Mouse (Mus musculus): Measurements from ENCODE around the gene Sipa1l2. TPM values are rescaled to one million over a fixed set of nuclear protein-coding genes. Genes with fewer than 3 reads are reported as not detected.

Gene Sipa1l2
- total RNA-seq (2014; fragmentation: Nextera tagmentation) (not detected in 2 replicates), total RNA-seq (2017) (0.05 and 0.06 TPM in 2 replicates), polyA plus RNA-seq (2012) (not detected in 2 replicates)

DNA sequence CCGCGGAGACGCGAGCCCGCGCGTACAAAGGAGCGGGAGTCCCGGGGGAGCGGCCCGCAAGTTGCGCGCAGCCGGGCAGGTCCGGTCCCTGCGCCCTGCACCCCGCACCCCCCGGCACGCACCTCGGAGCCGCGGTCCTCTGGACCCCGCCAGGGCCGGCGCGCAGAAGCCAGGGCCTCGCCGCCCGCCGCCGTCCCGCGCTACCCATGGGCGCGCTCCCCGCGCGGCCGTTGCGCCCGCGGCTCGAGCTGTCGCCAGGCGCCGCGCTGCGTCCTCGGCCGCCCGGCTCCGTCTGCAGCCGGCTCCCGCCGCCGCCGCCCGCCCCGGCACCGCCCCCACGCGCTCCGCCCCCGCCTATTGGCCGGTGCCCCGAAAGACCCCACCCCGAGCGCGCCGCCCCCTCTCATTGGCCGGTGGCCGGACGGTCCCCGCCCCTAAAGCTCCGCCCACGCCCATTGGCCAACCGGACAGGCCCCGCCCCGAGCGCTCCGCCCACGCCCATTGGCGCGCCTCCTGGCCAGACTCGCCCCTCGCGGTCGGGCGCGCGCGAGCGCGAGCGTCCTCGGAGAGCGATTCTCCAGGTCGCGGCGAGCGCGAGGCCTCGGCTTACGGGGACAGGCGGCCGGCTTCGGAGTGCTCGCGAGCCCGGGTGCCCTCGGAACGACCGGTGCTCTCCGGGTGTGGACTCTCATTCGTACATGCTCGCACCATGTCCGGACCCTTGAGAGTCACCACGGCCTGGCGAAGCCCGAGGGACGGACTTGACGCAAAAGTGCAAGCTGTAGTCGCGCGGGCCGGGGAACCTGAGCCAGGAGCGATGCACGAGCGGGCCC, at the start of gene Sipa1l2:
Gene Sipa1l2, minus strand, starts transcription at position 276 of the 833 bp plus-strand sequence.
- H3K4me3 ChIP-seq (ENCODE audit: low read depth, low read length) = peak within 1 kb of the TSS; percentile 9; the same call in 1 of the 2 replicates
- no peak for TF ChIP-seq GATA1 (IDR thresholded peaks at IDR 0.05; ENCODE audit: borderline replicate concordance, low read length)
- no peak for TF ChIP-seq POLR2AphosphoS5 (IDR thresholded peaks at IDR 0.05; ENCODE audit: insufficient replicate concordance, low read depth, low read length)
- TF ChIP-seq TAL1 (conservative IDR thresholded peaks at IDR 0.05; ENCODE audit: low read depth, low read length) = no peak
- TF ChIP-seq CTCF (IDR thresholded peaks at IDR 0.05; ENCODE audit: low read depth, low read length) = no peak
- no peak for TF ChIP-seq GATA2 (IDR thresholded peaks at IDR 0.05; ENCODE audit: borderline replicate concordance, low read depth, low read length)
- H3K4me1 ChIP-seq (ENCODE audit: insufficient read depth, low read depth, low read length) = no peaks in the 10 kb centered on the region
- no peak for ATAC-seq (ENCODE audit: extremely low read depth, insufficient number of reproducible peaks, low FRiP score, poor library complexity, severe bottlenecking)
- DNase-seq (ENCODE audit: low spot score) = no peak
- H3K27me3 ChIP-seq (ENCODE audit: insufficient read depth, low read length) = no peaks in the 10 kb centered on the region
- peaks cover 75% of the 10 kb centered on the region for H3K9me3 ChIP-seq (replicated peaks)
- no peaks in the 10 kb centered on the region for H3K36me3 ChIP-seq (replicated peaks)

DNA sequence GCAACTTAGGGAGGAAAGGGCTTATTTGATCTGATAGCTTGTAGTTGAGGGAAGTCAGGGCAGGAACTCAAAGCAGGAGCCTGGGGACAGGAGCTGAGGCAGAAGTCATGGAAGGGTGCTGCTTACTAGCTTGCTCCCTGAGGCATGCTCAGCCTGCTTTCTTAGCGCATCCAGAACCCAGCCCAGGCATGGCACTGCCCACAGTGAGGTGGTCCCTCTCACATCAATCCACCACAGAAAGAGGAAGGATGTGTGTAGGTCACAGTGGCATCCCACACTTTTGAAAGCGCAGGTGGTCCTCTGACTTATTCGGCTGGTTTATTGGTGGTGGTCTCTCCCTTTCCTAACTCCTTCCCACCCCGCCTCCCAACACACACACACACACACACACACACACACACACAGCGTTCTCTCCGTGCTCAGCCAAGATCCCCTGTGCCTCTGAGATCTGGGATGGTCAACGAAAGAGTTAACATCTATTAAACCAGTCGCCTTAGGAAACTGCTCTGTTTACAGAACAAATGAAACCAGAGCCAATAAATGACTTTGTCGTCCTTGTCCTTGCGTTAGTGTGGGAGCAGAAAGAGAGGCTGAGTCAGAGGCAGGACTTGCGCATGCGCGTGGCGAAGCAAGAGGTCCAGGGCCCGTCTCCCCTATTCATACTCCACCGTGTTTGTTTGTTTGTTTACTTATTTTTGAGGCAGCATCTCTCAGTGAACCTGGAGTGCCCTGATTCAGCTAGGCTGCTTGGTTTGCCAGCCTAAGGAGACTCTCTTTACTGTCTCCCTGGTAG, 49.1 kb upstream of the Sipa1l2 start:
- Histone ChIP-seq H3K36me3 (replicated peaks) (no peaks in the 10 kb centered on the region), H3K4me3 (ENCODE audit: low read depth, low read length) (no peak overlapping the region), H3K4me1 (ENCODE audit: insufficient read depth, low read depth, low read length) (no peaks in the 10 kb centered on the region), H3K9me3 (replicated peaks) (peaks cover 96% of the 10 kb centered on the region), H3K27me3 (ENCODE audit: insufficient read depth, low read length) (no peaks in the 10 kb centered on the region)
- no peak for DNase-seq (ENCODE audit: low spot score)
- no peak for TF ChIP-seq TAL1 (conservative IDR thresholded peaks at IDR 0.05; ENCODE audit: low read depth, low read length)
- no peak for TF ChIP-seq GATA2 (IDR thresholded peaks at IDR 0.05; ENCODE audit: borderline replicate concordance, low read depth, low read length)
- ATAC-seq (ENCODE audit: extremely low read depth, insufficient number of reproducible peaks, low FRiP score, poor library complexity, severe bottlenecking) = no peak

DNA sequence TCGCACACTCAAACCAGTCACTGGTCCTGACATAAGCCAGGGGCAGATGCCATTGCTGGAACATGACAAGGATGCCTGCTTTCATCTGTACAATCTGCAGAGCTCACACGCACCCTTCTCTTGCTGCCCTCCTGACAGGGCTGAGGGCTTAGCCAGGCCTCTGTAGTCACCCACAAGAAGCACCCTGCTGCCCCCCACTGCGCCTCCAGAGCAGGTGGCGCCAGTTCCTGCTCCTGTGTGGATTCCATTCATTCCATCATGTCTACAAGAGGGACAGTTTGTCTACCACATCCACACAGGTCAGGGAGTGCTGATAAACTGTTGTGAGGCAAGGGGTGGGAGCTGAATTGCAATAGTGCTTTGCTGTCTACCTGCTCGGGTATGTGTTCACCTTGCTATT, 47.3 kb upstream of the Sipa1l2 start:
- H3K4me3 ChIP-seq (ENCODE audit: low read depth, low read length) = no peak overlapping the region
- no peak for TF ChIP-seq GATA1 (IDR thresholded peaks at IDR 0.05; ENCODE audit: borderline replicate concordance, low read length)
- TF ChIP-seq CTCF (IDR thresholded peaks at IDR 0.05; ENCODE audit: low read depth, low read length) = no peak
- no peaks in the 10 kb centered on the region for H3K36me3 ChIP-seq (replicated peaks)
- ATAC-seq (ENCODE audit: extremely low read depth, insufficient number of reproducible peaks, low FRiP score, poor library complexity, severe bottlenecking) (no peak), DNase-seq (ENCODE audit: low spot score) (no peak)
- no peaks in the 10 kb centered on the region for H3K27me3 ChIP-seq (ENCODE audit: insufficient read depth, low read length)
- H3K4me1 ChIP-seq (ENCODE audit: insufficient read depth, low read depth, low read length) = no peaks in the 10 kb centered on the region
- H3K9me3 ChIP-seq (replicated peaks) = peaks cover 93% of the 10 kb centered on the region

DNA sequence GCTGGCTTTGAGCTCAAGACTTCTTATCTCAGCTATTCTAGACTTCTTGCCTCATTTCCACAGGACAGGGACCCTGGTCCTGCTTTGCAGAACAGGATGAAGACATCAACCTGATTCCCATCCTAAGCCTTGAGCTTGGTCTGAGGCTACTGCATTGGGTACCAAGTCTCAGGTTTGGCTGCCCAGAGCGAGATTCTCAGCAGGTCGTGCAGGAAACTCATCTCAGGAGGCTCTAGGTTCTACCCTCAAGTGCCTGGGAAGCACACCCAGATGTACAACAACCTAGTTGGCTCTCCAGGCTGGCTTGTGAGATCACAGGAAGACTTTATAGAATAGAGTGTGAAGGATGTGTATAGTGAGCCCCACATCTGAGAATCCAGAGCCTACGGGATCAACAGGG, 46.4 kb upstream of the Sipa1l2 start:
- Histone ChIP-seq H3K27me3 (ENCODE audit: insufficient read depth, low read length) (no peaks in the 10 kb centered on the region), H3K9me3 (replicated peaks) (peaks cover 92% of the 10 kb centered on the region)

DNA sequence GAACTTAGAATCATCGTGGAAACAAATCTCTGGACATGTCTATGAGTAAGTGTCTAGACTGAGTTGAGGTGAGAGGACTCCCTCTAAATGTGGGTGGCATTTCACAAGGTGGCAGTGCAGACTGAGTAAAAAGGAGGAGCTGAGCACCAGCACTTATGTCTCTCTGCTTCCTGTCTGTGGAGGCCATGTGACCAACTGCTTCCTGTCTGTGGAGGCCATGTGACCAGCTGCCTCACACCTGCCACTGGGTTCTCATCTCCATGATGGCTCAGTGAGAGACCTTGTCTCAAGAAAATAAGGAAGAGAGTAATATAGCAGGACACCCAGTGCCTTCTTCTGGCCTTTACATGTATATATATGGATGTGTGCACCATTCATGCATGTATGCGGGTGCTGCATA, 43.9 kb upstream of the Sipa1l2 start:
- H3K36me3 ChIP-seq (replicated peaks) = no peaks in the 10 kb centered on the region
- H3K4me1 ChIP-seq (ENCODE audit: insufficient read depth, low read depth, low read length) = no peaks in the 10 kb centered on the region
- no peak overlapping the region for H3K4me3 ChIP-seq (ENCODE audit: low read depth, low read length)
- H3K27me3 ChIP-seq (ENCODE audit: insufficient read depth, low read length) = no peaks in the 10 kb centered on the region
- DNase-seq (ENCODE audit: low spot score) (no peak), ATAC-seq (ENCODE audit: extremely low read depth, insufficient number of reproducible peaks, low FRiP score, poor library complexity, severe bottlenecking) (no peak)
- peaks cover 90% of the 10 kb centered on the region for H3K9me3 ChIP-seq (replicated peaks)
- TF ChIP-seq CTCF (IDR thresholded peaks at IDR 0.05; ENCODE audit: low read depth, low read length) (no peak), POLR2AphosphoS5 (IDR thresholded peaks at IDR 0.05; ENCODE audit: insufficient replicate concordance, low read depth, low read length) (no peak), TAL1 (conservative IDR thresholded peaks at IDR 0.05; ENCODE audit: low read depth, low read length) (no peak), GATA1 (IDR thresholded peaks at IDR 0.05; ENCODE audit: borderline replicate concordance, low read length) (no peak), GATA2 (IDR thresholded peaks at IDR 0.05; ENCODE audit: borderline replicate concordance, low read depth, low read length) (no peak)

More for the DNA sequence above, 46.4 kb upstream of the Sipa1l2 start:
- ATAC-seq (ENCODE audit: extremely low read depth, insufficient number of reproducible peaks, low FRiP score, poor library complexity, severe bottlenecking) (no peak), DNase-seq (ENCODE audit: low spot score) (no peak)
- TF ChIP-seq TAL1 (conservative IDR thresholded peaks at IDR 0.05; ENCODE audit: low read depth, low read length) = no peak
- TF ChIP-seq GATA2 (IDR thresholded peaks at IDR 0.05; ENCODE audit: borderline replicate concordance, low read depth, low read length) = no peak
- no peak for TF ChIP-seq GATA1 (IDR thresholded peaks at IDR 0.05; ENCODE audit: borderline replicate concordance, low read length)
- no peak for TF ChIP-seq CTCF (IDR thresholded peaks at IDR 0.05; ENCODE audit: low read depth, low read length)
- TF ChIP-seq POLR2AphosphoS5 (IDR thresholded peaks at IDR 0.05; ENCODE audit: insufficient replicate concordance, low read depth, low read length) = no peak
- no peaks in the 10 kb centered on the region for H3K36me3 ChIP-seq (replicated peaks)
- H3K4me3 ChIP-seq (ENCODE audit: low read depth, low read length) = no peak overlapping the region
- no peaks in the 10 kb centered on the region for H3K4me1 ChIP-seq (ENCODE audit: insufficient read depth, low read depth, low read length)

DNA sequence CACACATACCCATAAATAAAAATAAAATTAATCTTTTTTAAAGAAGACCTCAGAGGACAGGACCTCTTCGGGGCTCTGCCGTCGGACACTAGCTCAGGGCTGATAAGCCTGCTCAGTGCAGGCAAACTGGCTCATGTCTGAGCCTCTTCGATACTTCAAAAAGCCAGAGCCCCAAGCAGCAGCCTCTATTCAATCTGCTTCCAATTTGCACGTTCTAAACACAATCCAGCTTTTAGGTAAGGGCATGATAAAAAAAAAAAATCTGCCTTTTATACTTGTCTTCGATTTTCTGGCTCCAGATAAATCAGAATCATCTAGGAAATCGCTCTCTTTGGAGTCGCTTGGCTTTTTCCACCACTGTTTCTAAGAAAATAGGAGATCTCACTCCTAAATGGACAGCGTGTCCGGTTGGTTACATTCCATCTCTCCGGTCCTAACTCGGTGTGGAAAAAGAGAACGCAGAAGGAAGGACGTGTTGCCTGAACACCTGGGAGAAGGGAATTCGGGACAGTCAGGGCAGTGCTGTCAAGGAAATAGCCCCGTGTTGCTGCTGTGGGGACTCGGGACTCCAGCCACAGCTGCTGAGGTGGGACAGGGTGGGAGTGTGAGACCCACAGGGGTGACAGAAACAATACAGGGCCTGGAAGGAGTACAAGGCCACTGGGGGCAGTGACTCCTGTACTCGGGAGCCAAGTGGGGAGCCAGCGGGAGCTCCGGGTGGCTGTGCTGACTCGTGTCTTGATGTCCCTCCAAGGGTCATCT, 42.4 kb upstream of the Sipa1l2 start:
- TF ChIP-seq GATA1 (IDR thresholded peaks at IDR 0.05; ENCODE audit: borderline replicate concordance, low read length) (no peak), TAL1 (conservative IDR thresholded peaks at IDR 0.05; ENCODE audit: low read depth, low read length) (no peak), CTCF (IDR thresholded peaks at IDR 0.05; ENCODE audit: low read depth, low read length) (no peak), POLR2AphosphoS5 (IDR thresholded peaks at IDR 0.05; ENCODE audit: insufficient replicate concordance, low read depth, low read length) (no peak), GATA2 (IDR thresholded peaks at IDR 0.05; ENCODE audit: borderline replicate concordance, low read depth, low read length) (no peak)
- no peaks in the 10 kb centered on the region for H3K36me3 ChIP-seq (replicated peaks)
- DNase-seq (ENCODE audit: low spot score) = no peak
- H3K9me3 ChIP-seq (replicated peaks) = peaks cover 87% of the 10 kb centered on the region
- no peak overlapping the region for H3K4me3 ChIP-seq (ENCODE audit: low read depth, low read length)
- no peaks in the 10 kb centered on the region for H3K27me3 ChIP-seq (ENCODE audit: insufficient read depth, low read length)
- ATAC-seq (ENCODE audit: extremely low read depth, insufficient number of reproducible peaks, low FRiP score, poor library complexity, severe bottlenecking) = no peak
- H3K4me1 ChIP-seq (ENCODE audit: insufficient read depth, low read depth, low read length) = no peaks in the 10 kb centered on the region
